Mouse (Mus musculus): ENCODE results near the gene Slc12a6.
"Not testable (repeated sequence)": the region's sequence is repeated elsewhere in the genome, so short reads cannot be mapped to it uniquely, and the experiment has no call there.

Gene Slc12a6

GRCm38 (mm10) chr2:112259241-112259962 is 6.2 kb upstream of the Slc12a6 start, which contains the start of gene Nutm1:
Gene Nutm1 (minus strand): TSS chr2:112259291.
- in situ Hi-C loops (cut with MboI; ENCODE audit: low pct_unique_long_range_greater_than_20kb in 1 of 2, low sequenced_read_pairs in 2 of 2, unreplicated experiment in 1 of 2), result loop anchor here (25.0 kb wide), 1 partner anchor 228 kb away; the partner anchor contains the start of genes Aven (in 2 of the 2) and Chrm5 (in 2 of the 2)

- in situ Hi-C loops (cut with MboI; ENCODE audit: low pct_unique_long_range_greater_than_20kb in 1 of 2, low sequenced_read_pairs in 2 of 2, unreplicated experiment in 1 of 2), result loop anchor here (25.0 kb wide), 1 partner anchor 225 kb away; the partner anchor contains the start of genes Aven (in 2 of the 2) and Chrm5 (in 2 of the 2)
Observed at GRCm38 (mm10) chr2:112261748-112262653, 3.6 kb upstream of the Slc12a6 start, which contains the start of gene Nop10. Gene Nop10 (plus strand): TSS chr2:112261926.

GRCm38 (mm10) chr2:112262779-112263295 is 2.8 kb upstream of the Slc12a6 start:
- in situ Hi-C loops (cut with MboI; ENCODE audit: low pct_unique_long_range_greater_than_20kb in 1 of 2, low sequenced_read_pairs in 2 of 2, unreplicated experiment in 1 of 2), result loop anchor here (25.0 kb wide), 1 partner anchor 224 kb away; the partner anchor contains the start of genes Aven (in 2 of the 2) and Chrm5 (in 2 of the 2)

GRCm38 (mm10) chr2:112264364-112264763 is 1.3 kb upstream of the Slc12a6 start:
- in situ Hi-C loops (cut with MboI; ENCODE audit: low pct_unique_long_range_greater_than_20kb in 1 of 2, low sequenced_read_pairs in 2 of 2, unreplicated experiment in 1 of 2), result loop anchor here (25.0 kb wide), 1 partner anchor 223 kb away; the partner anchor contains the start of genes Aven (in 2 of the 2) and Chrm5 (in 2 of the 2)

GRCm38 (mm10) chr2:112266242-112266592 is 592 bp downstream of the Slc12a6 start, which contains the start of gene Gm21985:
Gene Gm21985 (plus strand): TSS chr2:112266314.
- in situ Hi-C loops (cut with MboI; ENCODE audit: low pct_unique_long_range_greater_than_20kb in 1 of 2, low sequenced_read_pairs in 2 of 2, unreplicated experiment in 1 of 2), result loop anchor here (25.0 kb wide), 1 partner anchor 221 kb away; the partner anchor contains the start of genes Aven (in 2 of the 2) and Chrm5 (in 2 of the 2)

- in situ Hi-C loops (cut with MboI; ENCODE audit: low pct_unique_long_range_greater_than_20kb in 1 of 2, low sequenced_read_pairs in 2 of 2, unreplicated experiment in 1 of 2), result loop anchor here (25.0 kb wide), 1 partner anchor 221 kb away; the partner anchor contains the start of genes Aven (in 2 of the 2) and Chrm5 (in 2 of the 2)
Observed at GRCm38 (mm10) chr2:112266780-112267179, 1.2 kb downstream of the Slc12a6 start.

GRCm38 (mm10) chr2:112267547-112268269 is 2.1 kb downstream of the Slc12a6 start:
- in situ Hi-C loops (cut with MboI; ENCODE audit: low pct_unique_long_range_greater_than_20kb in 1 of 2, low sequenced_read_pairs in 2 of 2, unreplicated experiment in 1 of 2), result loop anchor here (25.0 kb wide), 1 partner anchor 220 kb away; the partner anchor contains the start of genes Aven (in 2 of the 2) and Chrm5 (in 2 of the 2)

GRCm38 (mm10) chr2:112270011-112270410 is 4.4 kb downstream of the Slc12a6 start:
- in situ Hi-C loops (cut with MboI; ENCODE audit: low pct_unique_long_range_greater_than_20kb in 1 of 2, low sequenced_read_pairs in 2 of 2, unreplicated experiment in 1 of 2), result loop anchor here (25.0 kb wide), 1 partner anchor 217 kb away; the partner anchor contains the start of genes Aven (in 2 of the 2) and Chrm5 (in 2 of the 2)

GRCm38 (mm10) chr2:112272909-112273308 is 7.3 kb downstream of the Slc12a6 start:
- in situ Hi-C loops (cut with MboI; ENCODE audit: low pct_unique_long_range_greater_than_20kb in 1 of 2, low sequenced_read_pairs in 2 of 2, unreplicated experiment in 1 of 2), result loop anchor here (25.0 kb wide), 1 partner anchor 214 kb away; the partner anchor contains the start of genes Aven (in 2 of the 2) and Chrm5 (in 2 of the 2)

- in situ Hi-C loops (cut with MboI; ENCODE audit: low pct_unique_long_range_greater_than_20kb in 1 of 2, low sequenced_read_pairs in 2 of 2, unreplicated experiment in 1 of 2), result loop anchor here (25.0 kb wide), 1 partner anchor 214 kb away; the partner anchor contains the start of genes Aven (in 2 of the 2) and Chrm5 (in 2 of the 2)
Observed at GRCm38 (mm10) chr2:112273474-112273873, 7.8 kb downstream of the Slc12a6 start.

- in situ Hi-C loops (cut with MboI; ENCODE audit: low pct_unique_long_range_greater_than_20kb in 1 of 2, low sequenced_read_pairs in 2 of 2, unreplicated experiment in 1 of 2), result no loop called here
Observed at GRCm38 (mm10) chr2:112276870-112277269, 11.2 kb downstream of the Slc12a6 start.

GRCm38 (mm10) chr2:112282846-112283245 is 17.2 kb downstream of the Slc12a6 start:
- in situ Hi-C loops (cut with MboI; ENCODE audit: low pct_unique_long_range_greater_than_20kb in 1 of 2, low sequenced_read_pairs in 2 of 2, unreplicated experiment in 1 of 2), result no loop called here

- in situ Hi-C loops (cut with MboI; ENCODE audit: low pct_unique_long_range_greater_than_20kb in 1 of 2, low sequenced_read_pairs in 2 of 2, unreplicated experiment in 1 of 2), result no loop called here
Observed at GRCm38 (mm10) chr2:112284363-112285030, 18.9 kb downstream of the Slc12a6 start.

- in situ Hi-C loops (cut with MboI; ENCODE audit: low pct_unique_long_range_greater_than_20kb in 1 of 2, low sequenced_read_pairs in 2 of 2, unreplicated experiment in 1 of 2), result no loop called here
Observed at GRCm38 (mm10) chr2:112285031-112285390, 19.4 kb downstream of the Slc12a6 start.

GRCm38 (mm10) chr2:112286062-112286461 is 20.4 kb downstream of the Slc12a6 start:
- in situ Hi-C loops (cut with MboI; ENCODE audit: low pct_unique_long_range_greater_than_20kb in 1 of 2, low sequenced_read_pairs in 2 of 2, unreplicated experiment in 1 of 2), result not testable (repeated sequence)

- in situ Hi-C loops (cut with MboI; ENCODE audit: low pct_unique_long_range_greater_than_20kb in 1 of 2, low sequenced_read_pairs in 2 of 2, unreplicated experiment in 1 of 2), result no loop called here
Observed at GRCm38 (mm10) chr2:112287059-112287458, 21.4 kb downstream of the Slc12a6 start.

GRCm38 (mm10) chr2:112289507-112289906 is 23.9 kb downstream of the Slc12a6 start:
- in situ Hi-C loops (cut with MboI; ENCODE audit: low pct_unique_long_range_greater_than_20kb in 1 of 2, low sequenced_read_pairs in 2 of 2, unreplicated experiment in 1 of 2), result no loop called here

All from mouse embryonic stem cell (cell line).